Mouse (Mus musculus): ENCODE measurements at regions not wholly inside any gene's neighbourhood (a gene's known extent, or its start where the extent isn't known, plus 50 kb on each side); places are given as distances from the start of the nearest gene placed in this dataset.
A peak's percentile ranks its signal among the peaks of the same experiment; 100 is the strongest.
"Not testable (repeated sequence)": the region's sequence is repeated elsewhere in the genome, so short reads cannot be mapped to it uniquely, and the experiment has no call there.

DNA sequence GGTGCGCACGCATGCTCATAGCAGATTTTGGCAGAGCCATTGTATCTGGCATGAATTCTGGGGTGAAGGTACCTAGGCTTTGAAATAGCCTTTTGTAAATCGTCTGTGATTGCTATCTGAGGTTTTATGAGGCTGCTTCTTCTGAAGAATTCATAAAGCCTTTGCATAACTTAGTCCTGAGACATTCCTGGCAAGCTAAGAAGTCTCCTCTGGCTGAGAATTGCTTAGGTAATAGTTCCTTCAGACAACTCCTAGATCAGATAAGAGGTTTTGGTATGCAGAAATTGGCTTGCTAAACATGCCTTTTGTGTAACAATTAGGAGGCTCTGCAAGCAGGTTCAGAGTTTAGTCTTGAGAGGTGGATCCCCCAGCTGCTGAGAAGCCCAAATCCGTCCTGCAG is 82.7 kb downstream of the Pmp22 start:
- DNase-seq (ENCODE audit: low spot score in 2 of 2) = no peak

DNA sequence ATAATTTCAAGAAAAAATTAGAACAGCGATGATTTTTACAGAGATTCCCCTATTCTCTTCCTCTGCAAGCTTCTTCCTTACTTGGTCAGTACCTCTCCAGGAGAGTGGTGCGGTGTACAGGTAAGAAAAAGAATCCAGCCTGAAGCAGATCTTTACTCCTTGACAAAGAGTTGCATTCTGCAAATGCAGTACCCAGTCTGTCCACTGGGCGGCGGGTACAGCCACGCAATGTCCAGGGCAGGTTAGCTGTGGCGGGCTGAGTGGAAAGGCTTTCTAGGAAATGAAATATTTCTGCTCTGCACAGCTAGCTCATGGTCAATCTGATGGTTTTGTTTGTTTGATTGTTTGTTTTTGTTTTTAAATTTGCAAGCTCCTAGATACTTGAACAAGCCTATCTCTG is 84.3 kb downstream of the Pmp22 start:
- peak; percentile 56 to 87 for DNase-seq (ENCODE audit: low spot score in 2 of 2)

DNA sequence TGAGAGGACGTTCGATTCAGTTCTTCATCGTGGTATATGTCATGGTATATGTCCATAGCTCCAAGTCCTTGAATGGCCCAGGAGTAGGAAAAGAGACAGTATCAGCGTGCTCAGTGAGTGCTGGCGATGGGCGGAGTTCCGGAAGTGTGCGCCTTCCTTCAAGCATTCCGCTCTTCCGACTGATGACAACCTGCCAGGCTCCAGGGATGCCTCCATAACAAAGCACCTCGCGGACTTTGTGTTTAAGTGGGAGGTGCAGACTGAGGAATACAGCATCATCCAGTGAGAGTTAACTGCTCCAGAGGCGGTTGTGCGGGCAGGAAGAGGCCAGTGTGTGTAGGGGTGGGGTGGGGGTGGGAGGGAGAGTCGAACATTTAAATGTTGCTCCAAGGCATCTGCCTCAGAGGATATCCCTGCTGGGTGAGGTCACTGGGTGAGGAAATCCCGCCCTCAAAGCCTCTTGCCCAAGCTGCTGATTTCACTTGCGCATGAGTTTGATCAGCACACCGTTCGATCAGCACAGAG is 85.2 kb downstream of the Pmp22 start:
- no peak for DNase-seq (ENCODE audit: low spot score in 2 of 2)

DNA sequence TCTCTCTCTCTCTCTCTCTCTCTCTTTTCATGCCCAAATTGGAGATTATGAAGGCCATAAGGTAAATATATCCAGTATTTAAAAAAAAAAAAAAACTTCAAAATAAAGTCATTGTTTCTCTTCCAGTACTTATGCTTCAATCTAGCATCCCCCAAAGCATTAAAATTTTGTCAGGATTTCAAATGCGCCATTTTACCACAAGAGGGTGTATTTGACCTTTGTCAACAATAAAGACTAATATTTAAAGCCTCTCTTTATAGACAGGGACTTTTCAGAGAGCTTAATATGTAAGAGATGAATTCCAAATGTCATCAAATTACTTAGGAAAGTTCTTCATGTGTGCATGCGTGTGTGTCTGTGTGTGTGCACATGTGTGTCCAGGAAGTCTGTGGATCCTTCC is 87.2 kb downstream of the Pmp22 start:
- DNase-seq (ENCODE audit: low spot score in 2 of 2) = no peak

DNA sequence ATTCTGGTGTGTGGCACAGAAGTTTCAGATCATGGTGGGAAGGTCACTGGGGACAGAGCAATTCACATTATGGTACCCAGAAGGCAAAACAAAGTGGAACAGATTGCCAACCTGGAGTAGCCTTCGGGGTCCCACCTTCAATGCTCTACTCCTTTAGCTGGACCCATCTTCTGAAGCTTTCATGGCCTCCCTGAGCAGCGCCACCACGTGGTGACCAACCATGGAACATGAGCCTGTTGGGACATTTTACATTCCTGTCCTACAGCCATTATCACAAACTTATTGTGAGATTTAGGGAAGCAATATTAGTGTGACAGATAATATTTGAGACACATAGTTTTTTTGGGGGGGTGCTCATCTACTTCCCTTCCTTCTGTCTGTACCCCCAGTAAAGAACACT is 88.3 kb downstream of the Pmp22 start:
- DNase-seq (ENCODE audit: low spot score in 2 of 2) = no peak

DNA sequence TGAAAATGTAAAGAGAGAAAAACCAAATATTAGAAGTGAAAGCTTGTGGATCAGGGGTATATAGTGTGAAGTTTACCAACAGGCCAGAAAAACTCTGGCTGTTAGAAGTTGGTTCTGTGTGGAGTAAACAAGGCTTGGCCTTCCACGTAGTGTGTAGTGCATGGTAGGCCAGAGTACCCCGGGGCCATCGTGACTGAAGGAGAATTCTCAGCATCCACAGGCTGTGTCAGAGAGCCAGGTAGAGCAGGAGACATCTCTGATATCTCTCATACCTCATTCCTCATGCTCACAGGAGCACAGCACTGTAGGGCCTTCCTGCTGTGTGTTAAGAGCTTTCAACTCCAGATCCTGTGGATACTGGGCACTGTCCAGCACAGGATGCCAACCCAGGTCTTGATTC is 97.7 kb downstream of the Pmp22 start:
- DNase-seq (ENCODE audit: low spot score in 2 of 2) = no peak

DNA sequence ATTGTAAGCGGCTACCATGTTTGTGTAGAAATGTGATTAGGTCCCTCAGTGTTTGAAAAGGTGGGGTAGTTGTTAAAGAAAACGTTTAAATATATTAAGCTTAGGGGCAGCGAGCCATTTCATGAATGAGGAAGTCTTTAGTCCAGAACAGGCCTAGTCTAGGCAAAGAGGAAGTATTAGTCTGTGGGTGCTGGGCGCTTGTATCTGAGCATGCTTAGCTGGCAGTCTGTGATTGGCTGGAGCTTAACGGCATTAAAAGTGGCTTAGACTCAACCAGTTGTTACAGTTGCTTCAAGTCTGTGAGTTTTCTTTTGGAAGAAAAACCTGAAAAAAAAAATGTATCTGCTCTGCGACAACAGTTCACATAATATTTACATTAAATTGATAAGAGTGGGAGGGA is 102.0 kb downstream of the Pmp22 start:
- DNase-seq (ENCODE audit: low spot score in 2 of 2) = no peak

DNA sequence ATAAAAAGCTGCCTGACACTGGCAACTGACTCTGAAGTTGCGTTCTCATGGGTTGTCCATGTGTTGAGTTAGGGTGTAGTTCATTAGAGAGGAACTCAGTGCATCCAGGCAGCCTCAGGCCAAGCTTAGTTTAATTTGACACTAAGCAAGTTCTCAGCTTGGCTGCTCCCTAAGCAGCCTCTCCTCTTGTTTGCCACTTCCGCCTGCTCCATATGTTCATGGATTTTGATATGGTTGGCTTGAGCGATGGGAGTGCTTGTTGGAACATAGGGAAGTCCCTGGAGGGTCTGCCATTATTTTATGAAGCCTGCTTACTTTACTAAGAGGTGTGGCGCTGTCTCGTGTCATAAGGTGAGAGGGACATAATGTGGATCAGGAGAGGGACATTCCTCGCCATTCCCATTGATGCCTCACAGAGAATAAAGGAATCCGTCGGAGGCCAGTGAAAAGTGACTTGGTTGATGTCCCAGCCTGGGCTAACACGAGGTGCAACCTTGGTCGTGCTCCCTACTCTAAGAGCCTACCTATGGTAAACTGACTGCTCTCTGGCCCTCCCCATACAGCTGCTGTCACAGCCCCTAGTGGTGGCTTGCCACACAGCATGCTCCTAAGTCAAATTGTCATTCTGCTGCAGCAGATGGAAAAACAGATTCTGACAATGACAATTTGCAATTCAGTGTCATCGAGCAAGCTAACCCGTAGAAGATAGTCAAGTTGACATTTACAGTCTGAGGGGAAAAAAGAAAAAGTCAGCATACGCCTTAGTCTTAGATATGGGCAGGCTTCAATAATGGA is 104.6 kb downstream of the Pmp22 start:
- DNase-seq (ENCODE audit: low spot score in 2 of 2) = no peak

DNA sequence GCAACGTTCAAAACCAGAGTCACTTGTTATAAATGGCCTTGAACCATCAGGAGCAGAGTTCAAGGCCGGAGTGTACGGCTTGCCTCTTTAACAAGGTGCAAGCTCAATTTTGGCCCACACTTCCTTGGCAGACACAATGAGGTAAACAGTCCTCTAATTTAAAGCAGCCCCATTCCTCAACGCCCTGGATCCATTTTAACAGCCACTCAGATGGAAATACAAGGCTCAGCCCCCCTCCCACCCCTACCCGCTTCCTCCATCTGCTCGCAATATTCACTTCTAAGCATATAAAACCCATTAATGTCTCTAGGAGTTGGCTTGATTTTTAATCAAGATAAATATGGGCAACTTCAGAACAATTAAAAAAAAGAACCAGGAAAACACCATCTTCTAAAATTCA is 105.7 kb downstream of the Pmp22 start:
- DNase-seq (ENCODE audit: low spot score in 2 of 2) = no peak

DNA sequence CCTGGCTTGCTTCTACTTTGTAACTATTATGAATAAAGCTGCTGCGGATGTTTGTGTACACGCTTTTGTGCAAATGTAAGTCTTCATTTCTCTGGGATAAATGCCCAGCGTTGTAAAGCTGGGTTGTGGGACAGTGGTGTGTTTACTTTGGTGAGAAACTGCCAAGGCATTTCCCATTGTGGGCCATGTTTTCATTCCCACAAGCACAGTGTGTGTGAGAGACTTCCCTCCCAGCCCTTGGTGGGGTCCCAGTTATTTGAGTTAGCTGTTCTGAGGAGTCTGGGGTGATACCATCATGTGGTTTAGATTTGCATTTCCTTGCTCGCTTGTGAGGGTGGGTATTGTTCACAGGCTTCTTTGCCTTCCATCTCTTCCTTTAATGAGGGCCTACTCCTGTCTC is 109.9 kb downstream of the Pmp22 start:
- no peak for DNase-seq (ENCODE audit: low spot score in 2 of 2)

DNA sequence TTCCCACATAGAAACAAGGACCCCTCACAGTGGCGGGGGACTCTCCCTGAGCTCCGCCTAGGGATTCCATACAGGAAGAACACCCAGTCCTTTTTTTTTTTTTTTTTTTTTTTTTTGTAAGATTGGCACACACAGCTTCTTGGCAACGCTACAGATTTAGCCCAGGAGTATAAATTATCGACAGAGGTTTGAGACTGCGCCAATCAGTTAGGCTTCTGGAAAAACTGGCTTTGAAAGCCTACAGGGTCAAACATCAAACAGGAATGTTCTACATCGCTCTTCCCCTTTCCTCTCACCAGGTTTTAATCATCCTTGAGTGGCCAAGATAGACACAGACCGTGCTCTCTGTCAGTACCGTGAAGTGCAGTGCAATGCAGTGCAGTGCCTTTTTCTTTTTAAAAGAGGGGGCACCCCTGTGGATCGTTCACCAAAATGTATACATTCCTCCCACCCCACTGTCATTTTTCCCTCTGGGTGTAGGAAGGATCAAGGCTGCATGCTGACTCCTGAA is 115.2 kb downstream of the Pmp22 start:
- DNase-seq (ENCODE audit: low spot score in 2 of 2) = no peak

DNA sequence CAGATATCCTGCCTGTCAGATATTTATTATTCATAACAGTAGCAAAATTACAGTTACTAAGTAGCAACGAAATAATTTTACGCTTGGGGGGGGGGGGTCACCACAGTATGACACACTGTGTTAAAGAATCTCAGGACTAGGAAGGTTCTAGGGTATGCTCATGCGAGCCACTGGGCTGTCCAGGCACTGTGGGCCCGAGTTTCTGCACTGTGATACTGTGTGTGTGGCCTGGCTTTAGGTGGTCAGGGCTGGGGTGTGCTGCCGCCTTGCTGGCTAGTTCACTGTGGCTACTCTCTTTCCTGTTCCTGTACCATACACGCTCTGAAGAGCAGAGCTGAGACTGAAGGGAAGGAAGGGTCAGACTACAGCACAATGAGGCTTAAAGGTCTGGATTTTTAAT is 116.3 kb downstream of the Pmp22 start:
- DNase-seq (ENCODE audit: low spot score in 2 of 2) = no peak

DNA sequence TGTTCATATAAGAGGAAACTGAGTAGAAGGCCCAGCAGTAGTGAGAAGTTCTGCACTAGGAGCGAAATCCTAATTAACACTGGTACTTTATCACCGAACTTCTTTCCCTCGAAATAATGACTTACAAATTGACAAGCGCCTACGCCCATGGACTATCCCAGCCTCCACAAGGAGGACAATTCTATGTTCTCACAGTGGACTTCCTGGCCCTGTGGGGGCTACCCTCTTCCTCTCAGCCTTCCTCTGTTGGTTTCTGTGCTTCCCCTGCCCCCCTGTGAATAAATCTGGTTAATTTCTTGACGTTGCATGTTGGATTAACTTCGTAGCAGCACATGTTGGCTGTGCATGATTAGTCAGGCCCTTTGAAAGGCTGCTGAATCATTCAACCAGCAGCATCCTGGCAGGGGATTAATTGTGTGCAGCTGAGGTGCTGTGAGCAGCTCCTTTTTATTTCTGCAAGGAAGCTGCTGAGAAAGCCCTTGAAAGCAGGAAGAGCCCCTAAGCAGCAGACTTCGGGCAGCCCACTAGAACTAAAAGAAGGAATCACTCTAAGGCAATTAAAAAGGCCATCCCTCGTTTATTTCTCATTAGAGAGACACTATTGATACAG is 117.4 kb downstream of the Pmp22 start:
- no peak for DNase-seq (ENCODE audit: low spot score in 2 of 2)

DNA sequence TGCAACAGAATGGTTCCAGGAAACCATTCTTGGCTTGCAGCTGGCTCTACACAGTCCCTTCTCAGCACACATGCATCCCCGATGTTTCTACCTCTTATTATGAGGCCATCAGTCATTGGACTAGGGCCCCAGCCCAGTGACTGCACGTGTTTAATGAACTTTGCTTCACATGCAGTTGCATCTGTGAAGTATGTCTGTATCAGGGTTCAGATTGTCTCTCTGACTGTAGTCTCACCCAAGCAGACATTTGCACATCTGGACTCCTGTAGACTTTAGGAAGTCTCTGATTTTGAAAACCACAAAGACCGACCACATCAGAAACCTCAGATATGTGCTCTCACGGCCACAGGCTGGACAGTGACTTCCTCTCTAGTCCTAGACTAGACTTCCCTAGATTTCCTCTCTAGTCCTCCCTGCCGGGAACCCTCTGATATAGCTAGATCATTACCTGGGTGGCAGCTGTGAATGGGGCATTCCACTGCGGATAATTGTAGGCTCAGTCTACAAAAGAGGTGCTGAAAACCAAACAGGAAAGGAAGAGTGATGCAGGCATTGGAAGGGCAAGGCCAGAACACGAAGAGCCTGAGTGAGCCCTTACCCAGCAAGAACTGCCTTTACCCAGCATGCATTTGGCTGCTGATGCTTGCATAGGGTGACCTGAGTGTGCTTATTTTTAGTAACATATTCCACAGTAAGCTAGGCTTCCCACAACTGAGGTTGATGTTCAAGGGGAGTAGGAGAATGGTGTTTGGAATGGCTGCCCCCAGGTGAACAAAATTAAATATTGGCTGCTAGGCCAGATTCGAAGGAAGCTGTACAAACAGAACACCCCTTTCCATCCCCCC is 123.5 kb downstream of the Pmp22 start:
- no peak for DNase-seq (ENCODE audit: low spot score in 2 of 2)

DNA sequence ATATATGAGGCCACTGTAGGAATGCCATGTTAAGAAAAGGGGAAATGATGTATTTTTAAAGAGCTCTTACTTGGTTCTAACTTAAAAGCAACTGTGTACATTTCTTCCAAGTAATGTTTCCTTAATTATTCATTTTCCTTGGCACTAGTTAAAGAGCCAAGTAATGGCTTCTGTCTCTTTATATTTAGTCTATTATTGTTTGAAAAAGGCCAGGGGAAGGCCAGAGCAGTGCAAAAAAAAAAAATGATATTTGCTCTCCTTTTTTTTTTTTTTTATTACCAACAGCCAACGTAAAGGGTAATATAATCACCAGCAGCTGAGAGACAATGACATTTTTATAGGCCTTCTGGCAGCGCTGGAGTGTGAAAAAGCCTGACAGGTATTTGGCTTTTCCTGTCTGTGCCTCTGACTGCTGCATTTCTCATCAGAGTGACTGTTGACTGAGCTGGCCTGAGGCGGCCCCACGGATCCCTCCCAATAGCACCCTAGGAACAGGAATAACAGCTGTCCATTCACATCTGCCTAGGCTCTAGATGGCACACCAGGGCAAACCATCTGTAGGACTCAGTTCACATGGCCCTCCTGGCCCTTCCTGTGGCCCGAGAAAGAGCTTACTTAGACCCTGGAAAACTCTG is 124.3 kb downstream of the Pmp22 start:
- DNase-seq (ENCODE audit: low spot score in 2 of 2) = no peak

DNA sequence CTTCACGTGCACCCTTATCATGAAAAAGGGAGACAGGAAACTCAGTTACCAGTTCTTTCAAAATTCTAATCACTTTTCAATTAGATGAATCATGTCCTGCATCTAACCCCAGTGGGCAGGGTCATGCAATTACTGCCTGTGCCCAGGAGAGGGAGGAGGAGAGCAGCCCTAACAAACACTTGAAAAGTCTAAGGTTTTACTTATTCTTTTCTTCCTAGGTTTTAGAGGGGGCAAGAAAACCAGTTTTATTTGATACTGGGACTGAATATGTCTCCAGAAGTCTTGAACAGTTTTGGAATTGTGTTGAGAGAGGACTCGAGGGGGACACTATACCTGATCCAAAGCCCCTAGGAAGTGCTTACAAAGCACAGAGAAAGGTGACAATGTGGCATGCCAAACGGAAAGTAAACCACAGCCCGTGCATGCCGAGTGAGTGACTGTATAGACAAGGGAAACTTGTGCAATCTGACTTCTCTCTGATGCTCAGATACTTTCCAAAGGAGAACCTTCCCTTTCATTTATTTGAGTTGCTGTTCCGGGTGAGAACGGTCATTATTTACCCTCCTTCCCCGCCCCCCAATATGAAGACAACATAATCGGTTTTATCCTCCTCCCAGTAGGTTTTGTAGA is 135.8 kb downstream of the Pmp22 start:
- DNase-seq (ENCODE audit: low spot score in 2 of 2) = no peak

DNA sequence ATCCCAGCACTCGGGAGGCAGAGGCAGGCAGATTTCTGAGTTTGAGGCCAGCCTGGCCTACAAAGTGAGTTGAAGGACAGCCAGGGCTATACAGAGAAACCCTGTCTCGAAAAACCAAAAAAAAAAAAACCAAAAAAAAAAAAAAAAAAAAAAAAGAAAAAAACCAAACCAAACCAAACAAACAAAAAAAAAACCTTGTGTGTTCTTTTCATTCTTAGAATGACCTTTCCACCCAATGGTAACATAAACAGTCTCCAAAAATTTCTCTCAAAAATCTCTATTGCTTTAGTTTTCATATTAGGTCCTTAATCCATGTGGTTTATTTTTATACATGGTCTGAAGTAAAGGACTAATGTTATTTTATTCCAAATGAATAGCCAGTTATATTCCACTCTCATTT is 137.5 kb downstream of the Pmp22 start:
- not testable (repeated sequence) for DNase-seq (ENCODE audit: low spot score in 2 of 2)

DNA sequence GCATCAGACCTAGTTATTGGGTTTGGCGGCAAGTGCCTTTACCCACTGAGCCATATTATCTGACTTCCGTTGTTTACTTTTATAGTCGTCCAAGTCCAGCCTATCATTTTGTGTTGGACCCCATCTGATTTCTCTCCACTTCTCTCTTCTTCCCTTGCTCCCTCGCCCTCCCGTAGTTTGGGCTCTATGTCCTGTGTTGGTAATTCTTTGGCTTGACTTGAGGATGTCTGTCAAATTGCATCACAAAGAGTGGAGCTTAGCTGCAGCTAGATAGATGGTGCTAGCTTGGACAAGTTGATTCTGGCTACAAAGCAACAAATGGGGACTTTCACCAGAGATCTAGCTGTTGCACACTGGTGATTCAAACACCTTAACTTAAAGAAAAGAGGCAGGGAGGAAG is 147.9 kb downstream of the Pmp22 start:
- DNase-seq (ENCODE audit: low spot score in 2 of 2) = no peak

DNA sequence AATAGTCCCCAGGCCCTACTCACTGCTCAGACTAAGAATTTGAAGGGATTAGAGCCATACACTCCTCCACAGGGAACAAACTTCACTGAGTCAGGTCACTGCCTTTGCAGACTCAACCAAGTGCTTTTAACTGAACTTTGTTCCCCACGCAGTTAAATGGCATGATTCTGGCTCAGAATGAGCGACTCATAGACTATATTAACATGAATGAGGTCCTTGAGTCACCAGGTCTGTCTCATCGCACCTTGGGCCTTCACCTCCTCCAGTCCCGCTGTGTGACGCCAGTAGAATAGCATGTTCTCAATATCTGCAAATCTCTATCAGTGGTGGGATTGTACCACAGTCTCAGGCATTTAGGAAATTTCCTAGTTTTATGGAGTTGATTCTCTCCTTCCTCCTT is 153.1 kb downstream of the Pmp22 start:
- DNase-seq (ENCODE audit: low spot score in 2 of 2) = no peak

DNA sequence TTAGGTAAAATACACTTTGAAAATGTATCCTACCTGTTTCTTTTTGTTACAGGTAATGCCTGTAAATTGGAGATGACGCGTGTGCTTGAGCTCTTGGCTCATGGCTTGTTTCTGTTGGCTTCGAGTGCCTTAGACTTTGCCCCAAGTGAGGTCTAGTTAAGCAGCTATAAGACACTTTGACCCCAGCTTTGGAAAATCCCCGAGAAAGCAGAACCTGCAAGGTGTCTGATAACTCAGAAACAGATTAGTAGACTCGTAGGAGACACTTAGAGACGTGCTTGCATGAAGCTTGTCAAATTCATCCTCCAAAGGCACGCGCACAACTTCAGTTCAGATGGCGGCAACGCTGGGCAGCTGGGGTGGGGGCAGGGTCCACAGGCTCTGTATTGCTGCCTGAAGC is 153.8 kb downstream of the Pmp22 start:
- no peak for DNase-seq (ENCODE audit: low spot score in 2 of 2)

DNA sequence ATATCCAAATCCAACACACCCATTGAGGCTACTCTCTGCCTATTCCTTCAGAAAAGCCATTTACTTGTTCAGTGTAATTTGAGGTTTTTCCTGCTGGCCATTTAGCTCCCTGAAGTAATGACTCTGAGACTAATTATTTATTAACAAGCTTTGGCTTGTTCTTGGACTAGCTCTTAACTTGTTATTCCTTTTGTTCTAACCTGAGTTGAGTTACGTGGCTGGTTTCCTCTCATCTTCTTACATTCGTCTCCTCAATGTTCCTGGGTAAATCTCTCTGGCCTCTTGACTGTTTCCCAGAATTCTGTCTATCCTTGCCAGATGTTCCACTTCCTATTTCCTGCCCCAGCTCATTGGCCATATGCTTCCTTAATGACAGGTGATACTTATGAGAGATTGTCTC is 157.2 kb downstream of the Pmp22 start:
- no peak for DNase-seq (ENCODE audit: low spot score in 2 of 2)
